Mouse (Mus musculus): Measurements from ENCODE around the gene 1700056E22Rik.

DNA sequence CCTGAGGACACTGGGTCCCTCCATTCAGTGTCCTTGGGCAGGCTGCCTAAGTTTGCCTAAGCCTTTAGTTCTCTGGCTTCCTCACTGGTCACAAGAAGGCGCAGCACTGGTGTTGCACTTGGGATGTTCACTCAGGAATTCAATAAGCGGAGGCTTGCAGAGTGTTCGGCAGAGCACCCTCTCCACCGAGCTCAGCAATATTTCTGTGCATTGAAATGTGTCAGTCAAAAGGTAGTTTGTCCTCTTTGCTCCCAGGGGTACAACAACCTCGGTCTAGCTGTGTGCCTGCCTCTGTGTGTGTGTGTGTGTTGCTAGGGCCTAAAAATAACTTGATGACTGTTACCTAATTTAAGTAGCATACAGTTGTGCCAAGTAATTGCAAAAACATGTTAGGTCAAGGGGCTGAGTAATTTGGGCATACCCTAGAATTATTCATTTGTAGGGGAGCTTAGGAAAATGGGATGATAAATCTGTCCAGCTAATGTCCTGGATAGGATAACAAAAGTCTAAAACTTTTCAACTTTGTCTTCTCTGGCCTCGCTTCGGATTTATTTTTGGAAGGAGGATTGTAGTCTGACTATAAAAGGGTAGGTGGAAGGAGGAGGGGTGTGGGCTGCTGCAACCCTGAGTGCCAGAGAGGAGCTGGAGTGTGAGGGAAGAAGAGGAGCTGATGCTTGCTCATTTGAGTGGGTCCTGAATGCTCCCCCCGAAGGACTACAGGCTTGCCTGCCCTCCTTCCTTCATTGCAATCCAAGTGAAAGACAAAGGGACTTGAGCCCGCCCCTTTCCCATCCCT, 7.9 kb upstream of the 1700056E22Rik start:
- TF ChIP-seq POLR2A (IDR thresholded peaks at IDR 0.05; ENCODE audit: control insufficient read depth, low read depth, low read length) (no peak), CTCF (IDR thresholded peaks at IDR 0.05; ENCODE audit: control insufficient read depth, insufficient read depth, insufficient replicate concordance, low read depth, low read length) (no peak)

Data from testis, adult 2 months (tissue).